Mouse (Mus musculus) heart, postnatal 14 days (tissue): ENCODE data around the gene Rspo1. TPM values are rescaled to one million over a fixed set of nuclear protein-coding genes. Genes with fewer than 3 reads are reported as not detected.

Experiments
- DNase-seq, 2 experiments: peaks; one replicate each; pipeline ENCODE4 v3.0.0; 2021 to 2022
- intact Hi-C: fragments of 180-260 bp; cut with DNase I; formaldehyde crosslinking; loops from one replicate; pipeline ENCODE4 v1.15.1; 2025
- total RNA-seq, 2 experiments: library from RNA; stranded (reverse); gene quantifications; 2 replicates each; pipeline ENCODE4 v1.2.3; 2021

The Rspo1 gene
- total RNA-seq, 2 experiments from 2014 or later, result 3.7 to 5.8 TPM

- DNase-seq, result no peak
- intact Hi-C loops, result no loop called here
Observed at GRCm38 (mm10) chr4:124970677-124971076, 15.6 kb upstream of the Rspo1 start.

- intact Hi-C loops, result no loop called here
- DNase-seq, result no peak
Observed at GRCm38 (mm10) chr4:124971094-124971493, 15.1 kb upstream of the Rspo1 start.

- intact Hi-C loops, result no loop called here
- no peak for DNase-seq
Observed at GRCm38 (mm10) chr4:124972316-124972715, 13.9 kb upstream of the Rspo1 start.

GRCm38 (mm10) chr4:124973296-124973695 lies 12.9 kb upstream of the Rspo1 start:
- intact Hi-C loops, result no loop called here
- DNase-seq, result no peak

GRCm38 (mm10) chr4:124978201-124978600 lies 8.0 kb upstream of the Rspo1 start:
- DNase-seq, result no peak
- intact Hi-C loops, result no loop called here

- DNase-seq, result no peak
- intact Hi-C loops, result no loop called here
Observed at GRCm38 (mm10) chr4:124983893-124984526, 2.2 kb upstream of the Rspo1 start.

GRCm38 (mm10) chr4:124984871-124985670 lies 1.2 kb upstream of the Rspo1 start:
- intact Hi-C loops, result no loop called here
- DNase-seq, result no peak

- intact Hi-C loops, result no loop called here
- DNase-seq, result no peak
Observed at GRCm38 (mm10) chr4:124986739-124987710, 795 bp downstream of the Rspo1 start.

- intact Hi-C loops, result no loop called here
- no peak for DNase-seq
Observed at GRCm38 (mm10) chr4:124987711-124988097, 1.5 kb downstream of the Rspo1 start.

GRCm38 (mm10) chr4:124988382-124988781 lies 2.2 kb downstream of the Rspo1 start:
- intact Hi-C loops, result no loop called here
- no peak for DNase-seq

GRCm38 (mm10) chr4:124989787-124990253 lies 3.6 kb downstream of the Rspo1 start:
- no peak for DNase-seq
- intact Hi-C loops, result no loop called here

GRCm38 (mm10) chr4:124990325-124990724 lies 4.1 kb downstream of the Rspo1 start:
- DNase-seq, result no peak
- intact Hi-C loops, result no loop called here

GRCm38 (mm10) chr4:124997479-124998147 lies 11.4 kb downstream of the Rspo1 start:
- no peak for DNase-seq
- intact Hi-C loops, result no loop called here

GRCm38 (mm10) chr4:124999548-124999947 lies 13.3 kb downstream of the Rspo1 start:
- DNase-seq, result no peak
- intact Hi-C loops, result no loop called here

- intact Hi-C loops, result no loop called here
Observed at GRCm38 (mm10) chr4:125002978-125003377, 16.7 kb downstream of the Rspo1 start.

GRCm38 (mm10) chr4:125004886-125005285 lies 18.7 kb downstream of the Rspo1 start:
- intact Hi-C loops, result no loop called here
- no peak for DNase-seq

More at GRCm38 (mm10) chr4:125002978-125003377, 16.7 kb downstream of the Rspo1 start:
- no peak for DNase-seq

GRCm38 (mm10) chr4:125007460-125007859 lies 21.2 kb downstream of the Rspo1 start:
- intact Hi-C loops, result no loop called here
- DNase-seq, result no peak

GRCm38 (mm10) chr4:125008220-125008619 lies 22.0 kb downstream of the Rspo1 start:
- intact Hi-C loops, result no loop called here
- no peak for DNase-seq

GRCm38 (mm10) chr4:125008712-125009111 lies 22.5 kb downstream of the Rspo1 start:
- intact Hi-C loops, result no loop called here
- no peak for DNase-seq
